Mouse (Mus musculus): Measurements from ENCODE around the gene Hook1. TPM values are rescaled to one million over a fixed set of nuclear protein-coding genes. Genes with fewer than 3 reads are reported as not detected.

Hook1 gene
- polyA plus RNA-seq, 1 experiment: 7.5 TPM

DNA sequence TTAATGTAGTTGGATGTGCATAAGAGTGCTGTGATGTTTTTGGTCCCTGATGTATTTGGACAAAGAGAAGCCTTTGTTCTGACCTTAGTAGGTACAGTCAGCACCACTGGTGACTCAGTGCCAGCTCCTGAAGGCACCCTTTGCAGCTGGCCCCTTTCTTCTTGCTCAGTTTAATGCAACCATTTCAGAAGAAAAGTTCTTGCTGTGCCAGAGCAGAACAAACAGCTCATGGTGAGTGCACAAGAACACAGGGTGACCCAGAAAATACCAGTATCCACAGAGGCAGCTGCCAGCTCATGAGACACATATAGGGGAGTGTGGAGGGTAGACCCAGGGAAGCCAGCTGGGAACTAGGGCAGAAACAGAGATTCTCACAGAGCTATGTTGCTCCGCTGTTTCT is 61.4 kb downstream of the Hook1 start:
- no peak overlapping the region for H3K27ac ChIP-seq (replicated peaks; ENCODE audit: low read depth, low read length)
- no peaks in the 10 kb centered on the region for H3K4me1 ChIP-seq (ENCODE audit: control insufficient read depth, insufficient read depth, insufficient read length, low read length)
- no peak overlapping the region for H3K4me3 ChIP-seq (ENCODE audit: insufficient read depth, low read depth, low read length)

DNA sequence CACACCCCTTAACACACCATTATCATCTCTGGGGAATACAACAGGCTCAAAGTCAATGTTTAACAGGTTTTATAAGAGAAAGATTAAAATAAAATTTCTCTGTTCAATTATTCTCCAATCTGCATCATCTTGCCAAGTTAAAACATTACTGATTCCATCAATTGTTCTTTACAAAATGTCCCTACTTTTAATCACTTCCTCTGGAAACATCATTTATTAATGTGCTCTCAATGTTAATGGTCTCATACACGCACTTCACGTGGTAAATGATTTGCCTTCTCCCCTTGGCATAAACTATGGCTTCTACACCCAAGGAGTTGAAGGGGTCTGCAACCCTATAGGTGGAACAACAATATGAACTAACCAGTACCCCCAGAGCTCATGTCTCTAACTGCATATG is 93.1 kb downstream of the Hook1 start:
- Histone ChIP-seq H3K27ac (replicated peaks; ENCODE audit: low read depth, low read length) (no peak overlapping the region), H3K4me1 (ENCODE audit: control insufficient read depth, insufficient read depth, insufficient read length, low read length) (no peaks in the 10 kb centered on the region), H3K4me3 (ENCODE audit: insufficient read depth, low read depth, low read length) (no peak overlapping the region)

DNA sequence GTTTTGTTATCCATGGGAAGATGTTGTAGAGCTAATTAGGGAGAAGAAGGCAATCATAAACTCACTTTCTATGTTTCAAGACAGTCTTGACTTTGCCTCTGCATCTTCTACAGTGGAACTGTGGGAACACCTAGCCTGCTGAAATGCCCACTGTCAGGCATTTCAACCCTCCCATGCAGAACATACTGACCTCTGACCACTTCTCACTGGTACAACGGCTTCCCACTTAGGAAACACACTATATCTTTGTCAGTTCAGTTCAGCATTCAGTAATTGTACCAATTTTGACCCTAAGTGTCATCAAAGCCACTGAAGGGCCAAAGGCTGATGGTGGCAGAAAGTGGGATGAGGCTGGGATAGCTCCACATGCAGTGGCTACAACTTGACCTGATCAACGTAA is 95.0 kb downstream of the Hook1 start:
- H3K4me1 ChIP-seq (ENCODE audit: control insufficient read depth, insufficient read depth, insufficient read length, low read length): no peaks in the 10 kb centered on the region
- no peak overlapping the region for H3K27ac ChIP-seq (replicated peaks; ENCODE audit: low read depth, low read length)
- H3K4me3 ChIP-seq (ENCODE audit: insufficient read depth, low read depth, low read length): no peak overlapping the region

Other genes with a start within 250 kb of the Hook1 start
- gene Cyp2j13, start 110.3 kb downstream of the Hook1 start, polyA plus RNA-seq (2012; ENCODE audit: insufficient read depth, insufficient read length, missing spikeins): not detected in 2 replicates
- gene Cyp2j12, start 173.9 kb downstream of the Hook1 start, polyA plus RNA-seq (2012; ENCODE audit: insufficient read depth, insufficient read length, missing spikeins): not detected in 2 replicates